In genomic region chr14:76203135-76203534, GRCm38 (mm10) we compare ENCODE assay signal across 27 mouse cellular contexts.
DNase-seq lines count a peak whose midpoint lies in the region; ATAC-seq and TF ChIP-seq lines count a peak whose summit lies in the region.
"Had no signal": no experiment of that assay in that cellular context is flagged by ENCODE, and none has a peak within 500 bp of the region (broad histone marks: within the 10 kb centered on the region; RNA-seq: fewer than 3 reads in every experiment).

No protein-coding gene starts in this region.

- no peak overlapping the region for H3K27ac ChIP-seq in left cerebral cortex, adult 2 months
- H3K27ac ChIP-seq: embryonic facial prominence, embryonic 13.5 days; embryonic facial prominence, embryonic 15.5 days; forebrain, embryonic 10.5 days; forebrain, embryonic 12.5 days; forebrain, embryonic 15.5 days had no signal

- intact Hi-C loops in left cerebral cortex, adult 2 months (cut with DNase I), result no loop called here

- TF ChIP-seq CTCF in left cerebral cortex, adult 2 months (IDR thresholded peaks at IDR 0.05), result no peak

- peak; percentile 80 for DNase-seq in 416B (ENCODE audit: low read depth)
- peak; percentile 26 for DNase-seq in induced T-regulatory cell, adult 2 months (ENCODE audit: low read depth)
- no peak for DNase-seq in right cerebral cortex, postnatal 4 days
- DNase-seq in lung, postnatal 10 days, result no peak
- DNase-seq in spleen, postnatal 14 days (ENCODE audit: low spot score in 2 of 2), result no peak
- DNase-seq in left cerebral cortex, adult 2 months (ENCODE audit: extremely low spot score in 1 of 2, low spot score in 2 of 2), result no peak
- DNase-seq: adrenal gland, adult 8-10 months; adrenal gland, postnatal 14 days; adrenal gland, postnatal 36 days; B cell, adult 2 months; cerebellum, adult 11-12 months; cerebellum, adult 2 months; cerebellum, adult 9-10 months; cerebellum, postnatal 10 days; cerebellum, postnatal 25 days; embryo, embryonic 11 days; forebrain, postnatal 0 days had no signal

- H3K4me3 ChIP-seq in left cerebral cortex, adult 2 months, result no peak overlapping the region
- H3K4me3 ChIP-seq: embryonic facial prominence, embryonic 13.5 days; embryonic facial prominence, embryonic 15.5 days; erythroblast, embryonic 14.5 days; forebrain, embryonic 10.5 days; forebrain, embryonic 12.5 days; forebrain, embryonic 15.5 days had no signal

- ATAC-seq in activated CD4-positive, CD25-positive, alpha-beta regulatory T cell, adult 4 months, result peak; percentile 36
- peak; percentile 65 for ATAC-seq in common myeloid progenitor, adult 5-6 weeks (replicated peaks; ENCODE audit: low read depth, poor library complexity, severe bottlenecking)
- ATAC-seq: CD4-positive, CD25-positive, alpha-beta regulatory T cell, adult 4 months; forebrain, embryonic 15.5 days; forebrain, postnatal 0 days; Patski had no signal

Comparison
In these comparisons a context has a peak if more than half of its experiments do, and no peak if none do; other contexts are left out.
1. DNase-seq: peak in 416B (single experiment) and induced T-regulatory cell, adult 2 months (single experiment); none in right cerebral cortex, postnatal 4 days (single experiment), lung, postnatal 10 days (single experiment), spleen, postnatal 14 days (0 of 2) and left cerebral cortex, adult 2 months (0 of 2).